Mouse (Mus musculus): ENCODE measurements around the gene Urm1. TPM values are rescaled to one million over a fixed set of nuclear protein-coding genes. Genes with fewer than 3 reads are reported as not detected.
"Not testable (repeated sequence)": the region's sequence is repeated elsewhere in the genome, so short reads cannot be mapped to it uniquely, and the experiment has no call there.

Urm1 gene
- total RNA-seq (2021) = 10 to 100 TPM; 39.4 to 43.6 TPM
- long read RNA-seq, experiment 1, transcript Urm1-201 (5 exons, 2,196 nt) = major isoform, 11 of 25 reads
- long read RNA-seq, experiment 1, partial matches to known transcripts = 7 of 25 reads
- long read RNA-seq, experiment 1, other reads (novel, unspliced or antisense) = 4 of 25 reads
- long read RNA-seq, experiment 2, transcript Urm1-201 (5 exons, 2,196 nt) = major isoform, 12 of 18 reads
- long read RNA-seq, experiment 2, partial matches to known transcripts = 3 of 18 reads
- long read RNA-seq, experiment 2, other reads (novel, unspliced or antisense) = 2 of 18 reads

- DNase-seq = peak; percentile 75
These were observed at the start of gene Urm1 for GRCm38 (mm10) chr2:29820025-29820817. Urm1 (plus strand) TSS chr2:29820075.

- DNase-seq = no peak
These were observed 49.7 kb upstream of the Urm1 start for GRCm38 (mm10) chr2:29770162-29770561.

- peak; percentile 43 for DNase-seq
These were observed 48.0 kb upstream of the Urm1 start for GRCm38 (mm10) chr2:29771611-29772461.

DNA sequence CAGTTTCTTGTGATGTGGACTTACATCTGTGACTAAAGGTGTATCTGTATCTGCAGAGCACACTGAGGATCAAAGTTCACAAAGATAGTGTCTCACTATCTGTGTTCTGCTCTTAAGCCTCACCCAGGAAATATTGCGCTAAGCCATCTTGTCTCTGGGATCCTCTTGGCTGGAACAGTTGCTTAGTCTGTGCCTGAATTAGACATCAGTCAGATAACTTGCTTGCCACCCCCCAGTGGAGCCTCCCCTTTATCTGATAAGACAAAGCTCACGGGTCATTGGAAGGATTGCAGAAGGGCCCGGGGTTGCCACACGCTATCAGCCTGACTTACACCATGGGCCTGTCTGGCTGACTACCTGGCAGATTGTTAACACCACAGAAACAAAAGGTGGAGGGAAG is 46.6 kb upstream of the Urm1 start:
- DNase-seq = no peak

DNA sequence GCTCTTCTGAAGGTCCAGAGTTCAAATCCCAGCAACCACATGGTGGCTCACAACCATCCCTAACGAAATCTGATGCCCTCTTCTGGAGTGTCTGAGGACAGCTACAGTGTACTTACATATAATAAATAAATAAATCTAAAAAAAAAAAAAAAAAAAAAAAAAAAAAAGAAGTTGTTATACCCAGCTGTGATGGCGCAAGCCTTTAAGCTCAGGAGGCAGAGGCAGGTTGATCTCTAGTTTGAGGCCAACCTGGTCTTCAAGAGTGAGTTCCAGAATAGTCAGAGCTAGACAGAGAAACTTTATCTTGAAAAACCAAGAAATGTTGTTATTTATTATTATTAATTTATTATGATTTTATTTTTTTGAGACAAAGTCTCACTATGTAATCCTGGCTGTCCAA is 38.6 kb upstream of the Urm1 start:
- not testable (repeated sequence) for DNase-seq

DNA sequence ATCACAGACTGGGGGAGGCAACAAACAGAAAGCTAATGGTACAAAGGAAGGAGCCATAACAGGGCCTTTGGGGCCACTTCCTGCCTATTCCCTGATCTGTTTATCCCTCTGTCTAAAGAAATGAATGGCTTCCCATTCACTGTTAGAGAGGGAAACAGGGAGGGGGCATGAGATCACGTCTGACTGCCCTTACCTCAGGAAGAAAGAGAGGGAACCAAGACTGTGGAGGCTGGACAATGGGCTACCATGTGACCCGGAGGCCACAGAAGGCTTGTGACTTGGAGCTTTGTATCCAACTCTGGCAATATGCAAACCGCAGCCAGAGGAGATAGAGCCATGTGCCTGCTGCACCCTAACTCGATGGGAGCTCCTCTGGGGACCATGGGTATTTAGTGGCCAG is 35.6 kb upstream of the Urm1 start:
- no peak for DNase-seq

DNA sequence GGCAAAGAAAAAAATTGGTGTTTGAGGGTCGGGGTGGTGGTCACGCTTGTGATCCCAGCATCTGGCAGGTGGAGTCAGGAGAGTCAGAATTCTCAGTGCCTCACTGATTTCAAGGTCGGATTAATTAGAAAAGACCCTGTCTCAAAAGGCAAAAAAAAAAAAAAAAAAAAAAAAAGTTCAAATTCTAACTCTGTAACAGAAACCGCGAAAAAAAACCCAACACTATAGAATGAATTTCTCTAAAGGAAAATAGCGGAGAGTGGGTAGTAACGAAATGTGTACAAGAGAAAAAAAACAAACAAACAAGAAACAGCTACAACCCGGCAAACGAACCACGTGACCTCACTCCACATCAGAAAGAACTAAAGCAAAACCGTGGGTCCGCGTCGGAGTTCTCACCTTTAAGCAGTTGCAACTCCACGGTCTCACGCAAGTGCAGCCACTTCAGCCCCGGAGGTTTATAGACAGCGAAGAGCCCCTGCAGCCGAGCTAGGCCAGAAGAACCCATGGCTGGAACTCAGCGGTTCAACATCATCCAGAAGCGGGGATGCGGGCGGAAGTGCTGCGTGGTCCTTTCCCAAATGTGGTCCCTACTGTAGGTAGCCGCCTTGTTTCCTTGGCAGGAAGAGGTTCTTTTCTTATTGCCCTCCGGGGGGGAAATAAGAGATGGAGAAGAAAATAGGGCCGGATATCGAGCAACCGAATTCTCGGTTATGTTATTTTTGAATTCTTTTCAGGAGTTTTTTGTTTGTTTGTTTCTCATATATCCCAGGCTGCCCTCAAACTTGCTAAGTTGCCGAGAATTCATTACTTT is 32.6 kb upstream of the Urm1 start, which contains the start of gene Coq4:
Coq4 (plus strand) TSS at position 390 of the 814 bp plus-strand sequence.
- DNase-seq = peak; percentile 91

DNA sequence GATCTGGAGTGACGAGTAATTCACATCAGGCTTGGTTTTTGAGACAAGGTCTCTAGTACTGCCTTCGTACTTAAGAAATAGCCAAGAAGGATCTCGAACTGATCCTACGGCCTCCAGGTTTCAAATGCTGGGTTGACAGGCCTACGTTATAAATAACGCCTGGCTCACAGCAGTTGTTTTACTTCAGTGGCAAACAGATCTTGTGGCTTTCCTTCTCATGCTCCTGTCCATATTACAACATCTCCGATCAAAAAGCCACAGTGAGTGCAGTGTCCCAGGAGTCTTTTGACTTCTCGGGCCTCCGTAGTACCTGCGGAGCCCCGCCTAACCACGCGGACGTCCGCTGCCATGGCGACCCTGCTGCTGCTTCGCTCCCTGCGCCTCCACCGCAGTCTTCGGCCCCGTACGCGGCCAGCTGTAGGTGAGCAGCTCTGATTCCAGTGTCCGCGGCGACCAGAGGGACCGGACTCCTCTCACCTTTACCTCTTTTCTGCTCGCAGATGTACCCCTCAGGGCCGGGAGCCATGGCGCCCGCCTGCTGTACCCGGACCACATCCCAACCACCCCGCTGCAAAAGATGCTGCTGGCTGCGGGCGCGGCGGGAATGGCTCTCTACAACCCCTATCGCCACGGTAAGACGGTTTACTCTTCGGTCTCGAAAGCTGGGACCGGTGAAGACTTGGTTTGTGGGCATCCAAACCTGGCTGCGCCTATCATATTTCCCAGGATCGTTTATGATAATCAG is 31.8 kb upstream of the Urm1 start, which contains the start of gene Trub2:
Trub2 (minus strand) TSS at position 566 of the 745 bp plus-strand sequence.
- DNase-seq = peak; percentile 92

GRCm38 (mm10) chr2:29792772-29793487 is 26.9 kb upstream of the Urm1 start:
- no peak for DNase-seq

DNA sequence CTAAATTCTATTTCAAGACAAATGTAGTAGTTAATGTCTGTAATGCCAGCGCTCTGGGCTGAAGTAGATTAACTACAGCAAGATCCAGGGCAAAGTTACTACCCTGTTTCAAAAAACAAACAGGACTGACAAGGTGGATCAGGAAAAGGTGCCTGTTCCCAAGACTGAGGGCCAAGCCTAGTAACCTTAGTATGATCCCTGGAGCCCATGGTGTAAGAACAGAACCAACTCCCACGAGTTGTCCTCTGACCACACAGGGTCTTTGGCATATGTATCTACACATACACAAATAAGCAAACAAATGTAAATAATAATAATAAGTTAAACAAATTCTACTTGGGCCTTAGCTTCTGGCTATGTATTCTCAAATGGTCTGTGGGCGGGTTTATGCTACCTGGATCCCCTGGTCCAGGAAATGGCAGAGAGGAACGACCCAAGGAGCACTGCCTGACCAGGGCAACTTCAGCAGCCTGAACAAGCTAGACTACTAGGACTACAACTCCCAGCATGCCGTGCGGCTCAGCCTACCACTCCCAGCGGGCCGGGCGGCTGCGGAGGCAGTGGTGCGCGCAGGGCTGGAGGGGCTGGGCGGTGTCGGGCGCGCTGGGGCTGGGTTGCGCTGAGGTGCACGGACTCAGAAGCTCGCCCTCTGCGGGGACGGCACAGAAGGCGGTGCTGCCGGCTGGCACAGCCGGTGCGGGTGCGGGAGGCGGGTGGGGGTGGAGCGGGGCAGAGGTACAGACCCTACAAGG is 17.6 kb upstream of the Urm1 start, which contains the start of gene Slc27a4:
Slc27a4 (plus strand) TSS at position 560 of the 752 bp plus-strand sequence.
- peak; percentile 98 for DNase-seq

DNA sequence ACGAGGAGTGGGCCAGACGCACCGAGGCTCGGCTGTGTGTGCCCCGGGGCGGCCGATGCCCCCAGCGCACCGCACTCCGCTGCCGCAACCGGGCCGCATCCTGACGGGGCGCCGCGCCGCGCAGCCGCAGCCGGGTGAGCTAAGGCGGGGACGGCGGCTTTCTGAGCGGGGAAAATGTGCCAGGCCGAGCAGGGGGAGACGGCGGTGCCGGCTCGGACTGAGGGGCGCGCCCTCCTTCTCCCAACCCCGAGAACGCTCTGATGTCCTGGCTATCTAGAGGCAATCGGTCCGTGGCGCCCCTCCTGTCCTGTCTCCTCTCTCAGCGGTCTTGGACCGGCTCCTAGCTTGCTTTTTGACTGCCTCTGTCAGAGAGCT is 17.1 kb upstream of the Urm1 start:
- DNase-seq = no peak

GRCm38 (mm10) chr2:29803400-29803831 is 16.5 kb upstream of the Urm1 start:
- peak; percentile 46 for DNase-seq

- DNase-seq = no peak
These were observed 4.0 kb upstream of the Urm1 start for GRCm38 (mm10) chr2:29815678-29816371.

DNA sequence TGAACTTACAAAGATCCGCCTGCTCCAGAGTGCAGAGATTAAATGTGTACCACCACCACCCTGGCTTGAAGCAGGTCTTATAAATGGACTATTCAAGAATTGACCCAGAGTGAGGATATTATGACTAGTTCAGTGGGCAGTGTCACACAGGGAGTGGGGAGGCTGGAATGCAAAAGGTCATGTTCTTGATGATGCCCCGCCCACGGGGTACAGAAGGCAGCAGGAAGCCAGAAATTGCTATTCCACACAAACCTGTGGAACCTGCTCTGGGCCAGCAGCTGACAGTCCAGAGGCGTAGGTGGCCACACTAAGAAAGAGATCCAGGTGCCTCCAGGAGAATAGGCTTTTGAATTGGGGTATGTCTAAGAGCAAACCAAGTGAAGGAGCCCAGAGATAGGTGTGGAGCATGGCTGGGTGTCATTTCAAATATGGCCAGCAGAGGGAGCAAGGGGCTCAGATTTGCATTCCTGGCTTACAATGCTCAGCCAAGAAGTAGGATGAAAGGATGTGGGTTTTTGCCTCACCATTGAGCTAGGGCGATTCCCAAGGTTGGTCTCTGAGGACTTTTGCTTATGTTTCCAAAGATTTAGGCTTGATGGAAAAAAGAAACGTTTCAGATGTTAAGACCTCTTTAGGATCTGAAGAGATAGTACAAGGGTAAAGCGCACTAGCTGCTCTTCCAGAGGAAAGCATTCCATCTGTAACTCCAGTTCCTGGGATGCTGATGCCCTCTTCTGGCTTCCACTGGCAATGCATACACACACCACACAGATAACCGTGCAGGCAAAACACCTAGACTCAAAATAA is 2.2 kb upstream of the Urm1 start:
- DNase-seq = peak; percentile 91

DNA sequence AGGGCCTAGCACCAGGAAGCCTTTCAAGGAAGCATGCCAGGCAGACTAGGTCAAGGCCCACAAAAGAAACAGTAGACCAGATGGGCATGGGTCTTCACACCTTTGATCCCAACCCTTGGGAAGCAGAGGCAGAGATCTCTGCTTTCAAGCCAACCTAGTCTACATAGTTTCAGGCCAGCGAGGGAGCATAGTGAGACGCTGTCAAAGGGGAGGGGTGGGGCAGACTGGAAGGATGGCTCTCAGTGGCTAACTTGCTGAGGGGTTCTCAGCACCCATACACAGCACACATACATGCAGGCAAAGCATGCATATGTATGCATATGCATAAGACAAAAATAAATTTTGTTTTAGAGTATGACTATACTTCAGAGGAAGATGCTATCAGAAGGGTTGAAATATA is 512 bp upstream of the Urm1 start:
- DNase-seq = no peak

- DNase-seq = no peak
These were observed 6.5 kb downstream of the Urm1 start for GRCm38 (mm10) chr2:29826318-29826925.
